Mouse (Mus musculus) urinary bladder, postnatal 4 days (tissue): Measurements from ENCODE around the gene Nckap1.
A peak's percentile ranks its signal among the peaks of the same experiment; 100 is the strongest.

Experiments used
- DNase-seq, 2 experiments: peaks; one replicate each; pipeline ENCODE4 v3.0.0; 2021 to 2022; ENCODE audit warnings: low spot score in 2 of 2

Gene Nckap1

DNA sequence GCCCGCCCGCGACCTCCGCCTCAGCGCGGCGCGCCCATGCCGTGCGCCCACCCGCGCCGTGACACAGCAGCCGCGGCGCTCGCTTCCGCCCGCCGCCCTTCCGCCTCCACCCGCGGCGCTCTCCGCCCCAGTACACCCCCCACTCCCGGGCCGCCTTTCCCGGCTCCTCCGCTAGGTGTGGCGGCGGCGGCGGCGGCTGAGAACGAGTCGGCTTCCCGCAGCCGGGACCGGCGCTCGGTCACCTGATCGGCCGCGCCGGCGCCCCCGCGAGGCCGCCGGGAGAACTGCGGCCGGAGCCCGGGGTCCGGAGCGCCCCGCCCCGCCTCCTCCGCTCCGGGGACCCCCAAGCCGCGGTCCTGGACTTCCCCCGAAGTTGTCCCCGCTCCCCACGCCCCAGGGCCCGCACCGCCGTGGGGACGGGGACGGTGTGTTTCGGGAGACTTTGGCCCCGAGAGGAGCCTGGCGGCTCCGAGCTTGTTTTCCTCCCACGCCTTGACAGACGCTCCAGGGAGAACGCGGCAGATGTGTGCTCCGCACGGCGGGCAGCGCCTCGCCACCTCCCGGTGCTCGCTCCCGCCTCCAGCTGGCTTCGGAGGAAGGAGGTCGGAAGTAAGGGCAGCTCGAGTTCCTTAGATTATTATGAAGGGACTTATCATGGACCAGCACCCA lies at the start of gene Nckap1:
TSS of gene Nckap1 (minus strand) at position 338 of the 669 bp plus-strand sequence.
- DNase-seq = peak; percentile 87 to 88

DNA sequence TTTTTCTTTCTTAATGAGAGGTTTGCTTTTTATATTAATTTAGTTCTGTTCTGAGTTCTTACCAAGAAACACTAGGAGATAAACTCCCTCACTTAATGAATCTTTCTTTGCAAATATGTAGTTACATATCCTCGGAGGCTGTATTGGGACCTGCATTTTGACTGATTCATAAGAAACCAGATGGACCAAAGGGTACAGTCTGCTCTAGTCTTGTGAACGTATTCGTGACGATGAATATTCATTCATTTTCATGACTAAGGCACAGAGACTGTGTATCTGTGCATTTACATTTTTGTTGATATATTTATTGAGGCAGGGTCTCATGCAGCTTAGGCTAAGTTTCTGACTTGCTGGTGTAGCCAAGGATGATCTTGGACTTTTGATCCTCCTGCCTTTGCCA lies 43.3 kb upstream of the Nckap1 start:
- DNase-seq = no peak

DNA sequence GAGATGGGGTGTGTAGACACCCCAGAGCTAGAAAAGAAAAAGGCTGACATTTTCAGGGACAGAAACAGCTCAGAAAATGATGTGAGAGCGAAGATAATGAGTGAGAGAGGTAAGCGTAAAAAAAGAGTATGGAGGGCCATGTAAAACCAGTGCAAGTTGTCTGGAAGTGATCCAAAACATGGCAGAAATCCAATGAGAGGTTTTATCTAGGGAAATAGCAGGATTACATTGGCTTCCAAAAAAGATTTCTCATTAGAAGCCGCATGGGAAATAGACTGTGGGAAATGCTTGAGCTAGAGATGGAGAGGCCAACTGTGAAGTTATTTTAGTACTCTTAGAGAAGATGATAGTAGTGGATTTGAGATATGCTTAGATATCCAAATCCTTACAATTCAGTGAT lies 40.7 kb upstream of the Nckap1 start:
- DNase-seq = no peak

DNA sequence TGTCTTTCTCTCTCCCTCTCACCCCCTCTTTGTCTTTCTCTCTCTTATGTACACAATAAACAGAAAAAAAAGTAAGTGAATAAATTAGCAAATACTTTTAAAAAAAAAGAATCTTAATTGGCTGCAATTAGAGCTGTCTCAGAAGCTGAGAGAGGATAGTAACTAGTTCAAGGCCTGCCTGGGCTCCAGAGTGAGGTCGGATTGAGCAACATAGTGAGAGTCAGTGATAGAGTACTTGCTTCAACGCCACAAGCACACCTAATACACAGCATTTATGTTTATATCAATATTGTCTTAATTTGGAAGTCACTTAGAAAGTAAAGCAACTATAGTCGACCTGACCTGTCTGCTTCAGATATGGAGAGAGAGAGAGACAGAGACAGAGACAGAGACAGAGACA lies 37.8 kb upstream of the Nckap1 start:
- DNase-seq = no peak

DNA sequence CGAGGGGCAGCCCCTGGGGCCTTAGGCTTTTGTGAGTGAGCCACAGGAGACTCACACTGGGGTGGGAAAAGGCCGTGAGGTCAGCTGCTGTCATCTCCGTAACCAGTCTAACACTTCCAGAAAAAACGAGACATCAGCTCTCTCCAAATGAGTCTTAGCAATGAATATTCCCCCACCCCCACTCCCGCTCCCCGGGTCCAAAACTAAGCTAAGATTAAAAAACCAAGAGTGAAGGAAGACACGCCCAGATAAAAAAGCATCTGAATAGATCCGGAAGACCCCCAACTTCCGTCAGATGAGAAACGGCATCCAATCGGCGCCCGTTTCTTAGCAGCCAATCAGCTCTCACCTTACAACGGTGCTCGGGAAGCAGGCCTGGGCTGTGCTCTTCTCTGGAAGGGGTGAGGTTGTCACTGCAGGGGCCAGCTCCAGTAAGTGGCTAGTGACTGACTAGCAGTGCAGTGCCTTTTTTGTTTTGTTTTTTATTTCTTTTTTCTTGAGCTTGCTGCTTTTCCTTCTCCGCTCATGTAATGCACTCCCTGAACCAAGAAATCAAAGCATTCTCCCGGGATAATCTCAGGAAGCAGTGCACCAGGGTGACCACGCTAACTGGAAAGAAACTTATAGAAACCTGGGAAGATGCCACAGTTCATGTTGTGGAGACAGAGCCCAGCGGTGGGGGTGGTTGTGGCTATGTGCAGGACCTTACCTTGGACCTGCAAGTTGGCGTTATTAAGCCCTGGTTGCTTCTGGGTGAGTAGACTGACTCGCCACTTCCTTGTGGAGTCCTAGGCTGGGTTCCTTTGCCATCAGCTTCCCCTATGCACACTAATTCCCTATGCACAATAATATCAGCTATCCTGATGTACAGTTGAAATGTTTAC lies 35.9 kb upstream of the Nckap1 start, which contains the start of the genes Dusp19 and Nup35:
TSS of gene Dusp19 (plus strand) at position 192 of the 884 bp plus-strand sequence.
TSS of gene Nup35 (plus strand) at position 383 of the 884 bp plus-strand sequence.
- peak; percentile 89 to 93 for DNase-seq

DNA sequence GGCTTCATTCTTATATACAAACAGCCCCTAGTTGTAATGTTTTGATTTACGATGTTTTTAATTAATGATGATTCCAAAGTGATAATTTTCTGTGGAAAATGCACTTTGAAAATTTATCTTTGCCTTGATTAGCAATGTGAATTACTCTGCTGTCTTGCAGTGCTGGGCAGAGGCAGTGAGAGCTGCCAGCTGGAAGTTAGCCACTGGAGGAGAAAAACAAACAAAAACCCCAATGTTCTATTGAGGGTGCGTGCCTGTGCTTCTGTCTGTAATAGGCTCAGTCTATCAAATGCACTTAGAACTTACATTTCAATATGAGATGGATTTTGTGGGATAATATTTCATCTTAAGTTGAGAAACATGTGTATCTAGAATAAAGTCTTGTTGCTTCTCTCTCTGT lies 31.6 kb upstream of the Nckap1 start:
- no peak for DNase-seq

DNA sequence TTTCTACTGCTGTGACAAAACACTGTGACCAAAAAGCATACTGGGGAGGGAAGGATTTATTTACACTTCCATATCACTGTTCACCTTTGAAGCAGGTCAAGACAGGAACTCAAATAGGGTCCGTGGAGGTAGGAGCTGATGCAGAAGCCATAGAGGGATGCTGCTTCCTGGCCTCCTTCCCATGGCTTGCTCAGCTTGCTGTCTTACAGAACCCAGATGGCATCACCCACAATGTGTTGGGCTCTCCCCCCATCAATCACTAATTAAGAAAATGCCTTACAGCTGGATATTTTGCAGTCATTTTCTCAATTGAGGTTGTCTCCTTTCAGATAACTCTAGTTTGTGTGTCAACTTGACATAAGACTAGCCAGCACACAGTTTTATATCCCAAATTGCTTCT lies 31.1 kb upstream of the Nckap1 start:
- DNase-seq = no peak

DNA sequence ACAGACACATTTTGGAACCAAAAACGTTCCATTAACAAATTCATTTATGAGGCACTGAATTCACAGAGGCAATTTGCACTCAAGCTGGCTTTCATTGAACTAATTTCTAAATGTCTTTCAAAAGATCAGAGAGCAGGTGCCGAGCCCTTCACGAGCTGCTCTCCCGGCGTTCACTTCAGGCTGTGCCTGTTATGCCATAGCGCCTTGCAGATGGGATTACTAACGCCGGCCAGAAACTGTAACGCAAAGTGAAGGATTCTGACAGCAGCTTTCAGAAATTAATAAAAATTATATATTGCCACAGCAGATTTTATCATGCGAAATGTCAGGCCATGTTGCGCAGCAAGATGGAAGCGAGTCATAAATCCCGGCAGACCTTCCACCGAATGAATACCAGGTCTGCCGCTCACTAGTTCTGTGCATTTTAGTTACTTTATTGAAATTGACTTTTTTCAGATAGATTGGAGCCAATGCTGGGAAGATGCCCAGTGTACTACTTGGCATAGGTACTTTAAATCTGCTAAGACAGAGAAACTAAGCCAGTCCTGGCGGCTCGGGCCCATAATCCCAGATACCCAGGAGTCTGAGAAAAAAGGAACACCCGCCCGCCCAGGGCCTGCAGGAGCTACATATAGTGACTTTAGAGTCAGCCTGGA lies 22.7 kb upstream of the Nckap1 start:
- DNase-seq = no peak

DNA sequence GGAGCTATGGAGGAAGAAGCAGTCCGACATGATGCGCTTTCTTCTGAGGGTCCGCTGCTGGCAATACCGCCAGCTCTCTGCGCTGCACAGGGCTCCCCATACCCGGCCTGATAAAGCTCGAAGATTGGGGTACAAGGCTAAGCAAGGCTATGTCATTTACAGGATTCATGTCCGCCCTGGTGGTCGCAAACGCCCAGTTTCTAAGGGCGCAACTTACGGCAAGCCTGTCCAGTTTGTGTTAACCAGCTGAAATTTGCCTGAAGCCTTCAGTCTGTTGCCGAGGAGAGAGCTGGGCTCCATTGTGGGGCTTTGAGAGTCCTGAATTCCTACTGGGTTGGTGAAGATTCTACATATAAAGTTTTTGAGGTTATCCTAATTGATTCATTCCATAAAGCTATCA lies 21.6 kb upstream of the Nckap1 start:
- DNase-seq = no peak

DNA sequence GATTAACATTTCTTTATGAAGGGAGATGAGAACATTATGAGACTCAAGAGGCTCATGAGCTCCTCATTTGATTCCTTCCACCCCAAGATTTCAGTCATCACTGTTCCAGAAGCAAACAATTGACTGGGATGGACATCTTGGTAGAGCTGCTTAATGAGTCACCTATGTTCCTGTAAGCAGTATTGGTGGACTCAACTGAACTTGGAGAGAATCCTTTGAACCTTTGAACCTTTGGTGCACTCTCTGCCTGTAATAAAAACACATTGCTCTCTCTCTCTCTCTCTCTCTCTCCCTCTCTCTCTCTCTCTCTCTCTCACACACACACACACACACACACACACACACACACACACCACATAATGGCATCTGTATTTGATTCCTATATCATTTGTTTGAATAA lies 19.4 kb upstream of the Nckap1 start:
- no peak for DNase-seq

DNA sequence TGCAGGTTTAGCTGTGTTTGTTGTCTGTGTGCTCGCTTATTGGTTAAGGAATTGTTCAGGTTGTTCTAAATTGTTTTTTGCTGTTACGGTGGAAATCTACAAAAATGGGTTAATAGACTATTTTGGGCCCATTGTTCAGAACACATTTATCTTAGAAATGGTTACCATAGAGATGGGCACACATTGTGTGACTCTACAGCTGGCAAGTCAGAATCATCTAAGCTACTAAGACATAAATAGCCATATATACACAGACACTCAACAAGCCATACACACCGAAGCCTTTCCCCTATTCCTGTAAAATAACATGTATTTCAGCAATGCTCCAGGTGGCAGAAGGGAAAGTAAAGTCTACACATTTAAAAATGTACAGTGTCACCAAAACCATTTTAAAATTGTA lies 18.7 kb upstream of the Nckap1 start:
- DNase-seq = no peak

DNA sequence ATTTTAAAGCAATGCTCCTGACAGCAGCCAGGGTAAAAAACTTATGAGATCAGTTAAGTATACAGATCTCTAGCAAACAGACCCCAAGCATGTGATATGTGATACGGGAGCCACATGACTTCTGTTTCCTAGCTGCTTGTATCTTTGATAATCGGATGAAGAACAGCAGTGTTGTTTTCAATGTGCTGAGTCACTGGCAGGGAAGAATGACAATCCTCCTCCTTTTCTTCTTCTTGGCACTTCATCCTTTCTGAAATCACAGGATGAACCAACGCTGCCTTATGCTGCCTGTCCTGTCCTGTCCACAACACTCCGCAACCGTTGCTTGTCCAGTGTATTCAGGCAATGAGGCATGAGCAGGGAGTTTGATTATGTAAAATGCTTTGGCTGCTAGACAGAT lies 15.8 kb upstream of the Nckap1 start:
- DNase-seq = no peak

DNA sequence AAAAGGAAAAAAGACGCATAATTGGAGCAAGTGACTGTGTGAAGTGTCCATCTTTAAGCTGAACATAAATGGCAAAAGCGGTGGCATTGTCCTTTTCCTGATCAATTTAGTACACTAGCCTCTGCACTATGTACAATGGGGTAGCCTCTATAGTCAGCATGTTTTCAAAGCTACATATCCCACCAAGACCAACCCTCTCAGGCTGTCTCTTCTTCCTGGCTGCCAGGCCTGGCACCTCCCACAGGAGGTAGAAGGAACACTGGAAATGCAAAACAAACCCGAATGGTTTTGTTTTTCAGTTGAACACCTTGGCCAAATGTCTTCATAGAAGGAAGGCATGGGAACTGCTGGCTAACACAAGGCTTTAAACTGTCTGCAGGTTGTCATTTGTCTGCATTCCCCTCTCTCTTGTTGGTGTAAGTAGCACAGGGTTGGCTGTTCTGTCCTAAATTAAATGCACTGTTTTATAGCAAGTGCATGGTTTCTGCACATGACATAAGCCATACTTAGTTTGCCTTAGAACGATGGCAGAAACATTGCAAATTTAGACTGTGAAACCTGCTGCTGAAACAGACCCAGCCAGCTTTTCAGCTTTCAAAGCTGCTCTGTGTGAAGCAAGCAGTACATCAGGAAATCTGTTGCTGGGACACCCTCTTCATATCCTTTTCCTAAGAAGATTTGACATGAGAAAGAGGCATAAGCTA lies 13.2 kb upstream of the Nckap1 start:
- DNase-seq = no peak

DNA sequence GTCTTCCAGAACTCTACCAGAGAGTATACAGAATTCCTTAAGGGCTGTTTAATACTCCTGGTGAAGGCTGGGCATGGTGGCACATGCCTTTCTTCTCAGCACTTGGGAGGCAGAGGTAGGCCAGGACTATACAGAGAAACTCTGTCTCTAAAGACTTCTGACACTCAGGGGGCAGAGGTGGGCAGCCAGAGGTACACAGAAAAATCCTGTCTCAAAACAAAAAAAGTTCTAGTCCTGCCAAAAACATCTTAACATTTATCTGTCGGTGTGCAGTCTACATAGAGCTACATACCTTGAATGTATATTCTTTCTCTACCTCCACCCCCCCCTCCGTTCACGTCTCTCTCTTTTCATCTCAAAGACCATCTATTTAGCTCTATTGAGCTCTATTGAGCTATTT lies 1.2 kb upstream of the Nckap1 start:
- no peak for DNase-seq

DNA sequence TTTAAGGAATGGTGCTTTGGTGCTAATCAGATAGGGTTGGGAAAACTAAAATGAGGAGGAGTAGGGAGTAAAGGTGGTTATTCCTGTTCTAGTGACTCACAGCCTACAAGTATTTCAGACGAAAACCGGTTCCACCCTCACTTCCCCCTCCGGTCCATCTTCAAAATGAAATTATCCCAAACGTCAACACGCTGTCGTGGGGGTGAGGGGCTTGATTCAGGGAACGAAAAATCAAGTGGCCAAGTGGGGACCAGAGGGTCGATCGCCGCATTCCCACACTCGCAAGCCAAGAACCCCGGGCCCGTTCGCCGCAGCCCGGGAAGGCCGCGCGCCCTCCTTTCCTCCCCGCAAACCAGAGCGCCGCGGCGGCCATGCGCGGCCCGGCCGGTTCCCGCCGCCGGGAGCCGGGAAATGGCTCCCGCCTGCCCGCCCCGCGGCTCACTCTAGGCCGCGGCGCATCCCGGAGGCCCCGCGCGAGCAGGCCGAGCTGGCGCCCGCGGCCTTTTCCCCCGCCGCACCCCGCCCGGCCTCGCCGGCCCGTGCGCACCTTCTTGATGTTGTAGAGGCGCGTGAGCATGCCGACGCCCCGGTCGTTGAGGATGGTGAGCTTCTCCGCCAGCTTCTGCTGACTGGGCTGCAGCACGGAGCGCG lies 744 bp downstream of the Nckap1 start:
- DNase-seq = peak; percentile 20 to 60

DNA sequence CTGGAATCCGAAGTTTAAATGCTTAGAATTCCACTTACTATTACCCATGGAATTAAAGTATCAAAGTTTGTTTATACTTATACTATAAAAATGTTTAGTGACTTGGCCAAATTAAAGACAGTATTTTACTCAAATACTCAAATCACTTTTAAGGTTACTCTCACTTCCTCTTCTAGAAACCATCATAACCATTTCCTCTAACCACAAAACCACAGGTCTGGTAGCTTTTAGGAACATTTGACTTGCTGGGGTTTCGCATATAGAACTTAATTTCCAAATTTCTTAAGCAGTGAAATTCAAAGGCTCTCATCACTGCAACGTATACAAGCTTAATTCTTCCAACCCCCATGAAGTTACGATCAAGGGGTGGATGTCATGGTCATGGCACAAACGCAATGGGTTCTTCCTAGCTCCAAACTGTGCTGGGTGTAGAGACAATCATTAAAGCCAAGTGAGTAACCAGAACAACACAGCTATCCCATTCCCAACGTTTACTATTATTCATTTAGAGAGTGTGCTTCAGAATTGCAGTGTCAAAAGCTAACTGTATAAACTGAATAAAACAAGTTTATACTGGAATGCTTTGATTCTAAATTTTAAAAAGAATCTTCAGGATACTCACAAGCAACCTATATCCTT lies 1.8 kb downstream of the Nckap1 start:
- DNase-seq = no peak

DNA sequence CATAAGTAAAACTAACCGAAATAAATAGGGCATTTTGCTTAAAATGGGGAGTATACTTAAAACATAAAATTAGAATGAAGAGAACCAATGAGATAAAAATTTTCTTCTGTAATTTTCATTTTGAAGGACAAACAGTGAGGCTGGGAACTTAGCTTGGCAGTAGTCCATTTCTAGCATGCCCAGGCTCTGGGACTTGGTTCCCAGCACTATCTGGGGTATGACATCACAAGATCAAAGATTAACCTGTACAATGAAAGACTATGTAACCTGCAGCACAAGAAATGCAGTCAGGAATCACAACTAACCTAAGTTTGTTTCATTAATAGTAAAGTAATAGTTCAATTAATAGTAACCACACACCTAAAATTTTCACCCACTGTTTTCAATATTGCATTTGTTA lies 3.9 kb downstream of the Nckap1 start:
- DNase-seq = no peak

DNA sequence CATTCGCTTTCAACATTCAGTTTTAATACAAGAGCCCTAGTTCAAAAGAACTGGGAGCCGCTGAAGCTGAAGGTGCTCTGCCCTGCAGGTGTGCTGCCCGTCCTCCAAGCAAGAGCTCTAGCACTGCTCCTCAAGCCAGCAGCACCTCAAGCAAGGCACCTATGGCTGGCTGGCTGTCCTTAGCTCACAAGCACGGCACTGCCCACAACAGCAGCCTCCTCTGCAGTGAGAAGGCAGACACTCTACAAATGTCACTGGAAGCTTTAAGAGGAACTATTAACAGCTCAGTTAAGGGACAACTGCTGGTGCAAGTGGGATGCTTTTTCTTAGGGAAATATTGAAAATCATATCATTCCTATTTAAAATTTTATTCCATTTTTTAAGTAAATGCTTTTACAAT lies 10.5 kb downstream of the Nckap1 start:
- DNase-seq = no peak

DNA sequence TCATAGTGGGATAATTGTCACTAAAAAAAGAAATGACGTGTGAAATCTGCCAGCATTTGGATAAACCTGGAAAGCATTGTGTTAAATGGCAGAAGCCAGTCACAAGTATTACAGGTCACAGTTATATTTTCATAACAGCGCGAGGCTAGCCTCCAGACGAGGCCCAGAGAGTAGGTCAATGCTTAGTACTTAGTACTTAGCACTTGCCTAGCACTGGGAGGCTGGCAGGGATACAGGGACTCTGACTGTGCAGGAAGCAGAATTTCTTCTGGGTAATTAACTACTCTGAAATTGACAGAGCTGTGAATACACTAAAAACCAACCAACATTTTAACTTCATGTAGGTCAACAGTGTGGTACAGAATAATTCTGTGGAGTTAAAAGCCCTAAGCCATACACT lies 13.8 kb downstream of the Nckap1 start:
- no peak for DNase-seq

DNA sequence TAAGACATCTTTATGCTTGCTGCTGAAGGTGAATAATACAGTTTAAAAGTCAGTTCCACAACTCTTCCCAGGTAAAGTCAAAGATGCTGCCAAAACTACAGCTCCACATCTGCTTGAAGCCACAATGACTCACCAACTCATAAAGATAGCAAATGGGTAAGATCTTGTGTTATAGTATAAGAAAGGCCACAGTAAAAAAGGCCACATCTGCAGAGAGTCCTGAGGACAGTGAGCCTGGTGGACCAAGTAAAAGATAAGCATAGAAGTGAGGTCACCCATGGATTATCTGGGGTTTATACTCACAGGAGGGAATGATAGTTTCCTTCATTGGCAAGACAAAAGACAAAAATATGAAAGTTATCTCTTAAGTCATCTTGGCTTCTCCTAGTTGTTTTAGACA lies 18.9 kb downstream of the Nckap1 start:
- no peak for DNase-seq

DNA sequence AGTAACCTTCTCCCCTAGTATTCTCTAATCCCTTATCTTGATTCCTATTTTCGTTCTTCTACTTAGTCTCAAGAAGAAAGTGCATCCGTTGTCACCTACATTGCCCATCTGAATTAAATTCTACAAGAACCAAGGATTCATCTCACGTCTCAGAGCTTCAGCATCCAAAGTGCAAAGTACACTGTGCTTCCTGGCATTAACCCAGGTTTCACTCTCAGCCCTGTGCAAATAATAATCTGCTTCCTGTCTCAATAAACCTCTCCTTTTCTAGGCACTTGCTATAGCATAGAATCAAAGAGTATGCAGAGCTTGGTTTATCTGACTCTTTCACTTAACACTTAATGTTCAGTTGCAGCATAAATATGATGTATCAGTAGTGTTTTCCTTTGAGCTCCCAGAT lies 19.7 kb downstream of the Nckap1 start:
- DNase-seq = no peak
